Mouse (Mus musculus): ENCODE measurements around the gene Cma2. TPM values are rescaled to one million over a fixed set of nuclear protein-coding genes. Genes with fewer than 3 reads are reported as not detected.
"Not testable (repeated sequence)": the region's sequence is repeated elsewhere in the genome, so short reads cannot be mapped to it uniquely, and the experiment has no call there.

The Cma2 gene
- polyA plus RNA-seq, 1 experiment from 2014 or later = not detected

DNA sequence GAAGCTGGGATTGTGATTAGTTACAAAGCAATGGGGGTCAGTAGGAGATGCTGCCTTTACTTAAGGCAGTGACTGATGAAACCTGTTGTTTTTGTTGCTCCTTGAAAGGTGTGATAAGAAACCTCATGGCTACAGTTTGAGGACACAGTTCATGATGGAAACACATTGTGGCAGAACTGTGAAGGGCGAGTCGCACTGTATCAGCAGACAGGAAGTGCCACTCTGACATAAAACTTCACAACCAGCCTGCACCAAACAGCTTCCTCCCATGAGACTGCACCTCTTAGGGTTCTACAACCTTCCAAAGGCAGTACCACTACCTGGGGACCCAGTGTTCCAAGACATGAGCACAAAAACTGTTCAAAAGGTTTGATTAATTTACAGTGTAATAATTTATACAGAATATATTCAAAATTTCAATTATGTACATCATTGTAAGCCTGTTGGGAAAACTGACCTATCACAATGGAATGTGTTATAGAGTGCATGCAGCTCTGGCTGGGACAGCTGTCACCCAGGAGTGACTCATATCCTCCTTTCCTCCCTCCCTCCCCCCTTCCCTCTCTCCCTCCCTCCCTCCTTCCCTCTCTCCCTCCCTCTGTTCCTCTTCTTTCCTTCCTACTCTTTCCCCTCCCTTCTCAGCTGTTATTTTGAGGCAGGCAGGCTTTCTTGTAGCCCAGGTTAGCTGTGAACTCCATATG lies 4.4 kb upstream of the Cma2 start:
- Histone ChIP-seq H3K4me3 (no peak overlapping the region), H3K27me3 (ENCODE audit: insufficient read depth, poor library complexity, severe bottlenecking) (no peaks in the 10 kb centered on the region), H3K36me3 (no peaks in the 10 kb centered on the region), H3K9me3 (no peaks in the 10 kb centered on the region), H3K27ac (no peak overlapping the region), H3K4me1 (replicated peaks) (no peaks in the 10 kb centered on the region)
- no peak for DNase-seq (ENCODE audit: low spot score)
- WGBS = 82% methylated on average over 2 of the region's 2 CpGs

DNA sequence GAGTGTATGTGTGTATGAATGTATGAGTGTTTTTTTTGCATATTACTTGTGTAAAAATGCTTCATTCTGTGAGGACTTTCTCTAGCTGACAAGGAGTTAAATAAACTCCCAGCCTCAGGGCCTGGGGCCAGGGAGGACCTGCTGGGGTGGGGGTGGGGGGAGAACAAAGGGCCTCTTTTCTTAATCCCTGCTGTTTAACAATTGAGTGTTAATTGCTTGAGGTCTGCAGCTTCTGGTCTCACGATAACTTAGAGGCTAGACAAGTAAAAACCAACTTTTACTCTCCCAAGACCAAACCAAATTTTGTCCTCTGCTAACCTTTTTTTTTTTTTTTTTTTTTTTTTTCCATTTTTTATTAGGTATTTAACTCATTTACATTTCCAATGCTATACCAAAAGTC lies 12.5 kb downstream of the Cma2 start:
- H3K4me1 ChIP-seq (replicated peaks) = peaks cover 6% of the 10 kb centered on the region; the same call in 1 of the 2 replicates
- H3K36me3 ChIP-seq = no peaks in the 10 kb centered on the region
- DNase-seq (ENCODE audit: low spot score) = peak; percentile 9
- no peaks in the 10 kb centered on the region for H3K9me3 ChIP-seq
- H3K4me3 ChIP-seq = no peak overlapping the region
- 0 out of 2 replicates have a peak overlapping the region, but pooled peaks have one; percentile 24 for H3K27ac ChIP-seq
- no peaks in the 10 kb centered on the region for H3K27me3 ChIP-seq (ENCODE audit: insufficient read depth, poor library complexity, severe bottlenecking)
- 7% methylated on average over 1 of the region's 1 CpGs for WGBS

DNA sequence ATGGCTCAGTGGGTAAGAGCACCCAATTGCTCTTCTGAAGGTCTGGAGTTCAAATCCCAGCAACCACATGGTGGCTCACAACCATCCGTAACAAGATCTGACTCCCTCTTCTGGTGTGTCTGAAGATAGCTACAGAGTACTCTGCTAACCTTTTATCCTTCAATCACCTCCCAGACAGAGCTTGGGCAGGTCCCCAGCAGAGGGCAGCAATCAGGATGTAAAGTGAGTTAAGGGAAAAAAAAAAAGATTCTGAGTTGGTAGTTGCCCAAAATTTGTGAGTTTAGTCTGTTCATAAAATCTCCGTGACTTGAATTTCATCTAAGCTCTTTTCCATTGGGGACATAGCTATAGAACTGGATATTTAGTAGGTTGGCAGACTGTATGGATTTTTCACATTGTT lies 13.1 kb downstream of the Cma2 start:
- H3K36me3 ChIP-seq; H3K27me3 ChIP-seq (ENCODE audit: insufficient read depth, poor library complexity, severe bottlenecking); H3K4me1 ChIP-seq (replicated peaks); H3K9me3 ChIP-seq; H3K27ac ChIP-seq; H3K4me3 ChIP-seq: not testable (repeated sequence)
- WGBS = 47% methylated on average over 2 of the region's 2 CpGs
- DNase-seq (ENCODE audit: low spot score) = peak; percentile 10

DNA sequence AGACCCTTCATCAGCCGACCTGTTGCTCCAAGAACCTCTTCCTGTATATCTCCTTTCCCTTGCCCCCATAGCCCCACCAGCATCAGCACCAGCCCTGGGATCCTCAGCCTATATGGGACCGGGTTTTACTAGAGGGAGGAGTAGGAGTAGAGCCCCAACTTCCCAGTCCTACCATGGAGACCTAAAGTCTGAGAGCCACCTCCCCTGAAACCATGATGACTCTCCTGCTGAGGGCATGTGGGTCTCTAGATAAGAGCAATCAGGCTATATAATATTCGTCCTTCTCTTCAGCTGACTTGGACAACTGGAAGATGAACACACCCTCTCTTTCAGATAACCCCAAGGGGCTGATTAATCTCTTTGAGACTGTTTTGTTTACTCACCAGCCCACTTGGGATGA lies 36.7 kb downstream of the Cma2 start:
- H3K4me3 ChIP-seq; H3K36me3 ChIP-seq; H3K9me3 ChIP-seq; DNase-seq (ENCODE audit: low spot score); H3K4me1 ChIP-seq (replicated peaks); H3K27me3 ChIP-seq (ENCODE audit: insufficient read depth, poor library complexity, severe bottlenecking); H3K27ac ChIP-seq: not testable (repeated sequence)
- WGBS = 83% methylated on average over 2 of the region's 3 CpGs

DNA sequence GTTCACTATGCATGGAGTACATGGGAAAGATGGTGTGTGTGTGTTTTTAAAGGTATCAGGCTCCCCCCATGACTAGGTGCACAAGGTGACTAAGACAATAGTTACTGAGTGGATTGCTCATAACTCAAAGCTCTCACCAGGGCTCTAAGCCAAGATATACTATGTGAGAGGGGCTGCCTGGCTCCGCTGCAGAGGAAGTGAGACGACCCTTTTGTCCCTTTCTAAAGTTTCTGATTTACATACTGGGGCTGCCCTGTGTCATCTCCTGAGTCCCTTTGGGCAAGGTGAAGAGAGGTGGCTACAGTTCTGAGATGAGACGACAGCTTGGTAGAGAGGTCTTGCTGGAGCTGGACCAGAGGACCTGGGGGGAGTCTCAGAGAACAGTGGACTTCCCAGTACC lies 62.4 kb downstream of the Cma2 start:
- DNase-seq (ENCODE audit: low spot score) = no peak
- H3K27me3 ChIP-seq (ENCODE audit: insufficient read depth, poor library complexity, severe bottlenecking) = no peaks in the 10 kb centered on the region
- no peaks in the 10 kb centered on the region for H3K36me3 ChIP-seq
- H3K9me3 ChIP-seq = no peaks in the 10 kb centered on the region
- no peak overlapping the region for H3K4me3 ChIP-seq
- 78% methylated on average over 3 of the region's 3 CpGs for whole genome bisulfite sequencing
- H3K27ac ChIP-seq = no peak overlapping the region
- H3K4me1 ChIP-seq (replicated peaks) = no peaks in the 10 kb centered on the region

DNA sequence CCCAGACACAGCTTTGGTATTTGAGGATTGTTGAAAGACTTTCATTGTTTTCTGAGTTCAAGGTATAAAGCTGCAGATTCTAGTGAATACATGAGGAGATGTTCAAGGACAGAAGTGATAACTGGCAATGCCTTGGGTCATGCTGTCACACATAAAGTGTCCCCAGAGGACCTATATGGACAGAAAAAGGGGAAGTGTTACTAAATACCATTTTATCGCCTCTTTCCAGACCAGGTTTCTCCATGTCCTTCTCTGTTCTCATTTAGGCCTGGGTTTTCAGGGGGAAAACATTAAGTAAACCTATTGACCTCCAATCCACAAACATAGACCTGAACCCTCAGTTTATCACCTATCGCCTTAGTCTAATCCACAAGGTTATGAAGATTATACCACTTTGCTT lies 63.1 kb downstream of the Cma2 start:
- Histone ChIP-seq H3K27me3 (ENCODE audit: insufficient read depth, poor library complexity, severe bottlenecking) (no peaks in the 10 kb centered on the region), H3K27ac (no peak overlapping the region), H3K4me1 (replicated peaks) (no peaks in the 10 kb centered on the region), H3K4me3 (no peak overlapping the region), H3K9me3 (no peaks in the 10 kb centered on the region), H3K36me3 (no peaks in the 10 kb centered on the region)
- WGBS = 90% methylated on average over 2 of the region's 2 CpGs
- no peak for DNase-seq (ENCODE audit: low spot score)

DNA sequence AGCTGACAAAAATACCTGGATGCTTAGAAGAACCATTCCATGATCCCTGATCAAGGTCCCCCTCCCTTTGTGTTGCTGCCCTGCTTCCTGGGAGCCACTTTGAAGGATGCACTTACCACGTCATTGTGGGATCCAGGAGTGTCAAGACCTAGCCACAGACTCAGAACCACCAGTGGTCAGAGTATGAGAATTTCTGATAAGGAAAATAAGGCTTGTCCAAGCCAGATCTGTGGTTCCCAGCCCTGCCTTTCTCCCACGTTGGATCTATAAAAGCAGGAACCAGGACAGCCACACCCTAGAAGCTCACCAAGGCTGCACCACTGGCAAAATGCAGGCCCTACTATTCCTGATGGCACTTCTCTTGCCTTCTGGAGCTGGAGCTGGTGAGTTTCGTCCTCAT lies 66.9 kb downstream of the Cma2 start, which contains the start of gene Mcpt1:
Gene Mcpt1 (plus strand): TSS at position 301 of the 400 bp plus-strand sequence.
- not testable (repeated sequence) for DNase-seq (ENCODE audit: low spot score); H3K27me3 ChIP-seq (ENCODE audit: insufficient read depth, poor library complexity, severe bottlenecking); H3K4me1 ChIP-seq (replicated peaks); H3K27ac ChIP-seq; H3K9me3 ChIP-seq; H3K36me3 ChIP-seq; H3K4me3 ChIP-seq
- 85% methylated on average over 3 of the region's 3 CpGs for WGBS

DNA sequence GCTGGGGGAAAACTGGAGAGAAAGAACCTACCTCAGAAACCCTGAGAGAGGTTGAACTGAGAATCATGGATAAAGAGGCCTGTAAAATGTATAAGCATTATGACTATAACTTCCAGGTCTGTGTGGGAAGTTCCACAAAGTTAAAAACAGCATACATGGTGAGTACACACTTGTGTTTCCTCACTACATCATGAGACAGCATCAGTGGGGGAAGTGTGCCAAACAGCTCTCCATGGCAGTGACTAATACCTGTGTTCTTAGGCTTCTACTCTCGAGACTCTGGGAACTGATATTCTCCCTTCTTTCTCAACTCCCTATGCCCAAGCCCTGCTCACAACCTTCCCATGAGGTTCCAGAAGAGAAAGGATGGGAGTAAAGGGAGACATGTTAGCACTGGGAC lies 68.7 kb downstream of the Cma2 start:
- 78% methylated on average over 1 of the region's 1 CpGs for WGBS
- Histone ChIP-seq H3K9me3 (no peaks in the 10 kb centered on the region), H3K36me3 (no peaks in the 10 kb centered on the region), H3K27ac (no peak overlapping the region), H3K4me1 (replicated peaks) (no peaks in the 10 kb centered on the region), H3K4me3 (no peak overlapping the region), H3K27me3 (ENCODE audit: insufficient read depth, poor library complexity, severe bottlenecking) (no peaks in the 10 kb centered on the region)
- DNase-seq (ENCODE audit: low spot score) = no peak

DNA sequence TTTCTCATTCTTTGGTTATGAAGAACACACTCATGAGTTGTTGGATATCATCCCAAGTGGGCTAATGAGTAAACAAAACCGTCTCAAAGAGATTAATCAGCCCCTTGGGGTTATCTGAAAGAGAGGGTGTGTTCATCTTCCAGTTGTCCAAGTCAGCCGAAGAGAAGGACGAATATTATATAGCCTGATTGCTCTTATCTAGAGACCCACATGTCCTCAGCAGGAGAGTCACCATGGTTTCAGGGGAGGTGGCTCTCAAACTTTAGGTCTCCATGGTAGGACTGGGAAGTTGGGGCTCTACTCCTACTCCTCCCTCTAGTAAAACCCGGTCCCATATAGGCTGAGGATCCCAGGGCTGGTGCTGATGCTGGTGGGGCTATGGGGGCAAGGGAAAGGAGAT lies 70.5 kb downstream of the Cma2 start:
- DNase-seq (ENCODE audit: low spot score); H3K4me1 ChIP-seq (replicated peaks); H3K36me3 ChIP-seq; H3K9me3 ChIP-seq; H3K27ac ChIP-seq; H3K4me3 ChIP-seq; H3K27me3 ChIP-seq (ENCODE audit: insufficient read depth, poor library complexity, severe bottlenecking): not testable (repeated sequence)
- WGBS = 85% methylated on average over 4 of the region's 4 CpGs

Other genes starting within 250 kb of the Cma2 start
- 0.34 and 0.81 TPM in 2 replicates for gene Tgm1, start 237.1 kb upstream of the Cma2 start, polyA plus RNA-seq (2016; fragmentation: Nextera tagmentation; extraction: Ambion mirVana)
- gene Rabggta, start 228.7 kb upstream of the Cma2 start, polyA plus RNA-seq (2016; fragmentation: Nextera tagmentation; extraction: Ambion mirVana) = 34.7 and 36.3 TPM in 2 replicates
- 68.5 and 73.8 TPM in 2 replicates for gene Dhrs1, start 205.3 kb upstream of the Cma2 start, polyA plus RNA-seq (2016; fragmentation: Nextera tagmentation; extraction: Ambion mirVana)
- 53.3 and 56.5 TPM in 2 replicates for gene Nop9, start 205.3 kb upstream of the Cma2 start, polyA plus RNA-seq (2016; fragmentation: Nextera tagmentation; extraction: Ambion mirVana)
- gene Cideb, start 192.5 kb upstream of the Cma2 start, polyA plus RNA-seq (2016; fragmentation: Nextera tagmentation; extraction: Ambion mirVana) = 0.17 TPM in 1 of 2 replicates, not detected in the other
- gene Ltb4r2, start 189.6 kb upstream of the Cma2 start, polyA plus RNA-seq (2016; fragmentation: Nextera tagmentation; extraction: Ambion mirVana) = 0.14 and 0.21 TPM in 2 replicates
- 0.11 and 0.39 TPM in 2 replicates for gene Ltb4r1, start 185.0 kb upstream of the Cma2 start, polyA plus RNA-seq (2016; fragmentation: Nextera tagmentation; extraction: Ambion mirVana)
- gene Adcy4, start 166.9 kb upstream of the Cma2 start, polyA plus RNA-seq (2016; fragmentation: Nextera tagmentation; extraction: Ambion mirVana) = 7.9 and 10.3 TPM in 2 replicates
- 11.9 and 14.4 TPM in 2 replicates for gene Ripk3, start 162.1 kb upstream of the Cma2 start, polyA plus RNA-seq (2016; fragmentation: Nextera tagmentation; extraction: Ambion mirVana)
- 34.0 and 34.6 TPM in 2 replicates for gene Nfatc4, start 127.8 kb upstream of the Cma2 start, polyA plus RNA-seq (2016; fragmentation: Nextera tagmentation; extraction: Ambion mirVana)
- gene Nynrin, start 97.0 kb upstream of the Cma2 start, polyA plus RNA-seq (2016; fragmentation: Nextera tagmentation; extraction: Ambion mirVana) = 24.1 and 24.4 TPM in 2 replicates
- 0.12 and 0.33 TPM in 2 replicates for gene Cbln3, start 66.6 kb upstream of the Cma2 start, polyA plus RNA-seq (2016; fragmentation: Nextera tagmentation; extraction: Ambion mirVana)
- gene Khnyn, start 66.0 kb upstream of the Cma2 start, polyA plus RNA-seq (2016; fragmentation: Nextera tagmentation; extraction: Ambion mirVana) = 21.4 and 24.2 TPM in 2 replicates
- 33.2 and 38.1 TPM in 2 replicates for gene Sdr39u1, start 50.7 kb upstream of the Cma2 start, polyA plus RNA-seq (2016; fragmentation: Nextera tagmentation; extraction: Ambion mirVana)
- not detected in 2 replicates for gene Cma1, start 6.3 kb upstream of the Cma2 start, polyA plus RNA-seq (2016; fragmentation: Nextera tagmentation; extraction: Ambion mirVana)
- not detected in 2 replicates for gene Mcpt1, start 67.0 kb downstream of the Cma2 start, polyA plus RNA-seq (2016; fragmentation: Nextera tagmentation; extraction: Ambion mirVana)
- not detected in 2 replicates for gene Mcpt9, start 79.5 kb downstream of the Cma2 start, polyA plus RNA-seq (2016; fragmentation: Nextera tagmentation; extraction: Ambion mirVana)
- gene Mcpt2, start 91.1 kb downstream of the Cma2 start, polyA plus RNA-seq (2016; fragmentation: Nextera tagmentation; extraction: Ambion mirVana) = not detected in 2 replicates
- not detected in 2 replicates for gene Mcpt4, start 111.3 kb downstream of the Cma2 start, polyA plus RNA-seq (2016; fragmentation: Nextera tagmentation; extraction: Ambion mirVana)
- gene Mcpt8, start 134.3 kb downstream of the Cma2 start, polyA plus RNA-seq (2016; fragmentation: Nextera tagmentation; extraction: Ambion mirVana) = not detected in 2 replicates
- not detected in 2 replicates for gene Ctsg, start 151.6 kb downstream of the Cma2 start, polyA plus RNA-seq (2016; fragmentation: Nextera tagmentation; extraction: Ambion mirVana)
- gene Gzme, start 169.6 kb downstream of the Cma2 start, polyA plus RNA-seq (2016; fragmentation: Nextera tagmentation; extraction: Ambion mirVana) = not detected in 2 replicates
- not detected in 2 replicates for gene Gzmd, start 181.6 kb downstream of the Cma2 start, polyA plus RNA-seq (2016; fragmentation: Nextera tagmentation; extraction: Ambion mirVana)
- not detected in 2 replicates for gene Gzmg, start 208.6 kb downstream of the Cma2 start, polyA plus RNA-seq (2016; fragmentation: Nextera tagmentation; extraction: Ambion mirVana)
- gene Gzmn, start 223.6 kb downstream of the Cma2 start, polyA plus RNA-seq (2016; fragmentation: Nextera tagmentation; extraction: Ambion mirVana) = not detected in 2 replicates